24 mouse cellular contexts compared by ENCODE assay signal in the genomic region with DNA sequence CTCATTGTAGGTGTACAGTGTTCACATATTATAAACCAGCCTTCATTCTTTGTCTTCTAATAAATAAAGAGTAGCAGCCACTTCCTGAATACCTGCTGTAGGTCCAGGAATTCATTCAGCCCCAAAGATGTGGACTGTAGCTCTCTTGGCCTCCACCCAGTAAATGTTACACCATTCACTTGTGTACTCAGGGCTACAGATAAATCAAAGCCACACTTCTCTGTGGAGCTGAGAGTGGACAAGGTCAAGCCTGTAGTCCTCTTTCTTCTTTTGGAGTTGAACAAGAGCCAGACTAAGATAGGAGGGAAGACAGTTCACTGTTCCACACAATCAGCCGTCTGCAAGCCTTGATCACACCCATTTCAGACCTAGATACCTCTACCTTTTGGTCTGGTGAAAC. TPM values are rescaled to one million over a fixed set of nuclear protein-coding genes. Genes with fewer than 3 reads are reported as not detected.
A peak's percentile ranks its signal among the peaks of the same experiment; 100 is the strongest.
DNase-seq lines count a peak whose midpoint lies in the region; ATAC-seq and TF ChIP-seq lines count a peak whose summit lies in the region.
"Had no signal": no experiment of that assay in that cellular context is flagged by ENCODE, and none has a peak within 500 bp of the region (broad histone marks: within the 10 kb centered on the region; RNA-seq: fewer than 3 reads in every experiment).

No protein-coding gene starts in this region.

- no peaks in the 10 kb centered on the region for H3K36me3 ChIP-seq in heart, postnatal 0 days (replicated peaks; ENCODE audit: control insufficient read depth, insufficient read depth, low read length)
- no peaks in the 10 kb centered on the region; the same call in 1 of the 2 replicates for H3K36me3 ChIP-seq in lung, postnatal 0 days (ENCODE audit: insufficient read depth, low read length)
- H3K36me3 ChIP-seq in stomach, postnatal 0 days (ENCODE audit: control insufficient read depth, insufficient read depth, low read length) = no peaks in the 10 kb centered on the region
- H3K36me3 ChIP-seq: embryonic facial prominence, embryonic 10.5 days; forebrain, embryonic 10.5 days; neural tube, embryonic 15.5 days had no signal

- H3K9ac ChIP-seq in heart, postnatal 0 days (replicated peaks; ENCODE audit: low read depth, low read length) = no peak overlapping the region
- no peak overlapping the region for H3K9ac ChIP-seq in lung, postnatal 0 days (replicated peaks; ENCODE audit: low read depth)
- no peak overlapping the region for H3K9ac ChIP-seq in stomach, postnatal 0 days (ENCODE audit: low read length)
- H3K9ac ChIP-seq: hindbrain, embryonic 14.5 days; liver, embryonic 14.5 days; neural tube, embryonic 15.5 days had no signal

- no peak overlapping the region for H3K27ac ChIP-seq in heart, postnatal 0 days (ENCODE audit: low read depth)
- no peak overlapping the region for H3K27ac ChIP-seq in lung, postnatal 0 days (ENCODE audit: low read length)
- H3K27ac ChIP-seq in brown adipose tissue, adult 24 weeks (replicated peaks; ENCODE audit: low read depth, low read length) = peak overlapping the region; percentile 15; the same call in 1 of the 2 replicates
- H3K27ac ChIP-seq in stomach, postnatal 0 days (replicated peaks) = no peak overlapping the region
- H3K27ac ChIP-seq: embryonic facial prominence, embryonic 10.5 days; forebrain, embryonic 10.5 days; hindbrain, embryonic 14.5 days; liver, embryonic 14.5 days; neural tube, embryonic 15.5 days had no signal

- WGBS in heart, postnatal 0 days = 35% methylated on average over 1 of the region's 1 CpGs
- 36% methylated on average over 1 of the region's 1 CpGs for WGBS in lung, postnatal 0 days
- WGBS in stomach, postnatal 0 days = 41% methylated on average over 1 of the region's 1 CpGs

- no peak for ATAC-seq in heart, postnatal 0 days (ENCODE audit: insufficient read depth, low read depth)
- peak; percentile 20; the same call in 1 of the 2 replicates for ATAC-seq in lung, postnatal 0 days
- peak; percentile 46; the same call in 1 of the 2 replicates for ATAC-seq in stomach, postnatal 0 days (ENCODE audit: low FRiP score, low TSS enrichment)
- ATAC-seq: activated CD4-positive, CD25-positive, alpha-beta regulatory T cell, adult 4 months; inflammation-experienced regulatory T-cells, adult 6 months had no signal

- H3K27me3 ChIP-seq in heart, postnatal 0 days (ENCODE audit: control insufficient read depth, insufficient read depth, low read length) = no peaks in the 10 kb centered on the region
- H3K27me3 ChIP-seq in lung, postnatal 0 days (replicated peaks; ENCODE audit: insufficient read depth, low read length) = no peaks in the 10 kb centered on the region
- H3K27me3 ChIP-seq in stomach, postnatal 0 days (ENCODE audit: control insufficient read depth, insufficient read depth, low read length) = no peaks in the 10 kb centered on the region
- H3K27me3 ChIP-seq: neural tube, embryonic 15.5 days had no signal

- TF ChIP-seq EP300 in heart, postnatal 0 days (IDR thresholded peaks at IDR 0.05; ENCODE audit: low read depth) = no peak
- peak; percentile 30; the same call in 1 of the 2 replicates for TF ChIP-seq EP300 in lung, postnatal 0 days (IDR thresholded peaks at IDR 0.05)
- no peak for TF ChIP-seq EP300 in stomach, postnatal 0 days (optimal IDR thresholded peaks at IDR 0.05)

- intact Hi-C loops in heart, postnatal 36 days (cut with DNase I) = loop anchor here (5.0 kb wide), 1 partner anchor 34 kb away; the partner anchor contains the start of gene Arrdc4

- no peak overlapping the region for H3K4me3 ChIP-seq in heart, postnatal 0 days (ENCODE audit: low read depth, low read length)
- no peak overlapping the region for H3K4me3 ChIP-seq in lung, postnatal 0 days (ENCODE audit: low read depth, low read length)
- H3K4me3 ChIP-seq in brown adipose tissue, adult 24 weeks (ENCODE audit: insufficient read depth, low read depth, low read length) = no peak overlapping the region
- no peak overlapping the region for H3K4me3 ChIP-seq in stomach, postnatal 0 days (ENCODE audit: low read depth, low read length)
- H3K4me3 ChIP-seq: embryonic facial prominence, embryonic 10.5 days; forebrain, embryonic 10.5 days; neural tube, embryonic 15.5 days had no signal

- peaks cover 8% of the 10 kb centered on the region; the same call in 1 of the 2 replicates for H3K4me1 ChIP-seq in heart, postnatal 0 days (ENCODE audit: control insufficient read depth, insufficient read depth)
- peaks cover 13% of the 10 kb centered on the region for H3K4me1 ChIP-seq in lung, postnatal 0 days (ENCODE audit: insufficient read depth, low read depth, low read length)
- H3K4me1 ChIP-seq in brown adipose tissue, adult 24 weeks (ENCODE audit: control insufficient read depth, insufficient read depth, insufficient read length, low read length) = peaks cover 8% of the 10 kb centered on the region
- H3K4me1 ChIP-seq in stomach, postnatal 0 days (replicated peaks; ENCODE audit: control insufficient read depth, insufficient read depth) = peaks cover 5% of the 10 kb centered on the region

- DNase-seq in heart, postnatal 0 days (ENCODE audit: low spot score) = peak; percentile 38
- no peak for DNase-seq in heart, postnatal 36 days
- DNase-seq in lung, postnatal 0 days (ENCODE audit: low spot score) = peak; percentile 65
- DNase-seq in lung, postnatal 4 days = no peak
- DNase-seq in stomach, postnatal 0 days (ENCODE audit: low spot score) = peak; percentile 24
- no peak for DNase-seq in cerebellum, postnatal 14 days
- DNase-seq: cerebellum, adult 9-10 months; gastrocnemius, postnatal 25 days; heart, adult 18-20 months; heart, postnatal 4 days; kidney, adult 18-20 months; thymus, adult 2 months; thymus, postnatal 4 days had no signal

- TF ChIP-seq CTCF in heart, postnatal 0 days (IDR thresholded peaks at IDR 0.05; ENCODE audit: low read depth) = no peak
- TF ChIP-seq CTCF in lung, postnatal 0 days (IDR thresholded peaks at IDR 0.05) = no peak
- TF ChIP-seq CTCF in stomach, postnatal 0 days (IDR thresholded peaks at IDR 0.05; ENCODE audit: low read depth) = no peak

- H3K4me2 ChIP-seq in heart, postnatal 0 days (ENCODE audit: low read depth, low read length) = no peak overlapping the region
- no peak overlapping the region for H3K4me2 ChIP-seq in lung, postnatal 0 days (replicated peaks; ENCODE audit: low read depth, low read length)
- no peak overlapping the region for H3K4me2 ChIP-seq in stomach, postnatal 0 days (replicated peaks; ENCODE audit: low read depth)
- H3K4me2 ChIP-seq: hindbrain, embryonic 14.5 days; midbrain, embryonic 11.5 days; neural tube, embryonic 15.5 days had no signal

- H3K9me3 ChIP-seq in heart, postnatal 0 days (replicated peaks; ENCODE audit: control insufficient read depth, low read length) = no peaks in the 10 kb centered on the region
- no peaks in the 10 kb centered on the region for H3K9me3 ChIP-seq in lung, postnatal 0 days (ENCODE audit: low read length)
- no peaks in the 10 kb centered on the region for H3K9me3 ChIP-seq in stomach, postnatal 0 days (ENCODE audit: control insufficient read depth, low read length)
- H3K9me3 ChIP-seq: embryonic facial prominence, embryonic 10.5 days; forebrain, embryonic 10.5 days; neural tube, embryonic 15.5 days had no signal

RNA-seq across cellular contexts. Expression of gene Arrdc4, which starts 36.1 kb away (rescaled TPM):
- total RNA-seq in heart, postnatal 0 days (2014; rRNA removed; ENCODE audit: low replicate concordance) = 36.7 and 41.6 TPM in 2 replicates
- polyA plus RNA-seq in heart, postnatal 0 days (2015; fragmentation: Nextera tagmentation; extraction: Ambion mirVana) = 20.6 and 20.7 TPM in 2 replicates
- total RNA-seq in heart, postnatal 36 days (2021) = 10 to 100 TPM in 1 of 2 experiments, 1 to 10 TPM in 1; 9.7 to 11.1 TPM
- polyA plus RNA-seq in lung, postnatal 0 days (2015; fragmentation: Nextera tagmentation; extraction: Ambion mirVana) = 28.2 and 34.6 TPM in 2 replicates
- polyA plus RNA-seq in brown adipose tissue, adult 24 weeks (2012; ENCODE audit: insufficient read depth, insufficient read length, missing spikeins) = 6.5 and 10.9 TPM in 2 replicates
- 71.9 and 76.9 TPM in 2 replicates for polyA plus RNA-seq in stomach, postnatal 0 days (2015; fragmentation: Nextera tagmentation; extraction: Ambion mirVana)
- total RNA-seq: MEL had no signal
- polyA plus RNA-seq: C2C12 had no signal

Comparison
In these comparisons a context has a peak if more than half of its experiments do, and no peak if none do; other contexts are left out.
1. DNase-seq: peak in heart, postnatal 0 days (single experiment), lung, postnatal 0 days (single experiment) and stomach, postnatal 0 days (single experiment); none in heart, postnatal 36 days (0 of 2), lung, postnatal 4 days (0 of 2) and cerebellum, postnatal 14 days (0 of 2).